8 mouse cellular contexts compared by ENCODE assay signal in the genomic region with DNA sequence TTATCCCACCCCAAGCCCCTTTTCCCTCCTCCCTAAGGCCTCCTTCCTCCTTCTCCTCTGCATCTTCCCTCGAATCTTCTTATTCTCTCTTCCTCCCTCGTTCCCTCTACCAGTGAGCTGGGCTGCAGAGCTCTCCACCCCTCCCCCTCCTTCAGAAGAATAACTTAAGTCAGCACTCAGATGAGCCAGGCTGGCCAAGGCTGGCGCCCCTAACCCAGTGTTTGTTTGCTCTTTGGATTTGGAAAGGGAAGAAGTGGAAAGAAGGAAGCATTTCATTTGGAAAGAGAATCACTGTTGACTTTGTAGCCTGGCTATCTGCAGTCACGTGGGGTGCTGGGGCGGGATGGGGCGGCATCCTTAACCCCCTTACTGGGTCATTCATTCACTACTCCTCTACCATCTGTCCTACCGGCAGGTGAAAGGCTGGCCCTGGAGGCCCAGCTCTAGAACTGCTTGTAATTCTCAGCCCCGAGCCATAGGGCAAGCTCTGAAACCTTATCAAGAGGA. TPM values are rescaled to one million over a fixed set of nuclear protein-coding genes. Genes with fewer than 3 reads are reported as not detected.
A peak's percentile ranks its signal among the peaks of the same experiment; 100 is the strongest.
DNase-seq lines count a peak whose midpoint lies in the region; ATAC-seq and TF ChIP-seq lines count a peak whose summit lies in the region.

No protein-coding gene starts in this region.

- ATAC-seq in CD4-positive, CD25-positive, alpha-beta regulatory T cell, adult 4 months = no peak
- no peak; the same call in 1 of the 2 replicates for ATAC-seq in forebrain, embryonic 11.5 days (replicated peaks; ENCODE audit: low FRiP score)
- 0 out of 2 replicates have a peak, but pooled peaks have one; percentile 19 for ATAC-seq in kidney, postnatal 0 days (replicated peaks; ENCODE audit: low FRiP score, low read depth)
- peak; percentile 25; the same call in 1 of the 2 replicates for ATAC-seq in midbrain, postnatal 0 days (ENCODE audit: low FRiP score)

- DNase-seq in CD4-positive, CD25-positive, alpha-beta regulatory T cell, adult 2 months (ENCODE audit: low read depth, low spot score) = peak; percentile 44
- DNase-seq in forebrain, embryonic 11.5 days (ENCODE audit: low spot score) = no peak
- no peak for DNase-seq in kidney, postnatal 0 days (ENCODE audit: low spot score)
- no peak for DNase-seq in midbrain, postnatal 0 days (ENCODE audit: low spot score)
- no peak for DNase-seq in urinary bladder, postnatal 36 days (ENCODE audit: low spot score in 2 of 2)
- no peak for DNase-seq in adipocyte (ENCODE audit: low spot score)

- H3K9ac ChIP-seq in forebrain, embryonic 11.5 days (ENCODE audit: low read length) = peak overlapping the region; percentile 61
- H3K9ac ChIP-seq in kidney, postnatal 0 days (ENCODE audit: low read depth, low read length) = peak overlapping the region; percentile 35; the same call in 1 of the 2 replicates
- H3K9ac ChIP-seq in midbrain, postnatal 0 days (replicated peaks; ENCODE audit: low read length, poor library complexity, severe bottlenecking) = peak overlapping the region; percentile 61

- peaks cover 48% of the 10 kb centered on the region for H3K4me1 ChIP-seq in E14TG2a.4 (replicated peaks; ENCODE audit: low read depth, low read length)
- H3K4me1 ChIP-seq in forebrain, embryonic 11.5 days (replicated peaks; ENCODE audit: control insufficient read depth, insufficient read depth, low read length) = peaks cover 9% of the 10 kb centered on the region
- H3K4me1 ChIP-seq in kidney, postnatal 0 days (replicated peaks; ENCODE audit: insufficient read depth, low read length) = peaks cover 24% of the 10 kb centered on the region
- peaks cover 22% of the 10 kb centered on the region for H3K4me1 ChIP-seq in midbrain, postnatal 0 days (ENCODE audit: insufficient read depth, low read length)

- TF ChIP-seq CTCF in E14TG2a.4 (conservative IDR thresholded peaks at IDR 0.05; ENCODE audit: low read length) = no peak
- no peak; the same call in 1 of the 2 replicates for TF ChIP-seq CTCF in kidney, postnatal 0 days (IDR thresholded peaks at IDR 0.05; ENCODE audit: low read depth)
- TF ChIP-seq CTCF in midbrain, postnatal 0 days (IDR thresholded peaks at IDR 0.05) = no peak; the same call in 1 of the 2 replicates

- peak overlapping the region; percentile 89 for H3K4me2 ChIP-seq in forebrain, embryonic 11.5 days (ENCODE audit: low read depth, low read length, severe bottlenecking)
- peak overlapping the region; percentile 87 for H3K4me2 ChIP-seq in kidney, postnatal 0 days (ENCODE audit: low read length)
- peak overlapping the region; percentile 87 for H3K4me2 ChIP-seq in midbrain, postnatal 0 days (ENCODE audit: low read depth, low read length, poor library complexity, severe bottlenecking)

- peaks cover 58% of the 10 kb centered on the region for H3K27me3 ChIP-seq in E14TG2a.4 (ENCODE audit: insufficient read depth, low read length)
- H3K27me3 ChIP-seq in forebrain, embryonic 11.5 days (ENCODE audit: control insufficient read depth, insufficient read depth, low read length) = no peaks in the 10 kb centered on the region; the same call in 1 of the 2 replicates
- no peaks in the 10 kb centered on the region for H3K27me3 ChIP-seq in kidney, postnatal 0 days (ENCODE audit: insufficient read depth, low read length)
- H3K27me3 ChIP-seq in midbrain, postnatal 0 days (ENCODE audit: insufficient read depth, low read length) = no peaks in the 10 kb centered on the region

- H3K4me3 ChIP-seq in E14TG2a.4 (replicated peaks; ENCODE audit: low read length) = peak overlapping the region; percentile 89
- peak overlapping the region; percentile 52 for H3K4me3 ChIP-seq in forebrain, embryonic 11.5 days (ENCODE audit: low read depth, low read length)
- peak overlapping the region; percentile 72 for H3K4me3 ChIP-seq in kidney, postnatal 0 days (replicated peaks; ENCODE audit: low read depth, low read length)
- H3K4me3 ChIP-seq in midbrain, postnatal 0 days (ENCODE audit: low read depth, low read length) = peak overlapping the region; percentile 82

- no peak overlapping the region for H3K27ac ChIP-seq in forebrain, embryonic 11.5 days (ENCODE audit: low read depth, low read length)
- peak overlapping the region; percentile 58 for H3K27ac ChIP-seq in kidney, postnatal 0 days
- peak overlapping the region; percentile 87 for H3K27ac ChIP-seq in midbrain, postnatal 0 days (ENCODE audit: low read depth, low read length)

- 8% methylated on average over 8 of the region's 8 CpGs for WGBS in forebrain, embryonic 11.5 days
- WGBS in kidney, postnatal 0 days = 9% methylated on average over 8 of the region's 8 CpGs
- 7% methylated on average over 8 of the region's 8 CpGs for WGBS in midbrain, postnatal 0 days

- peaks cover 5% of the 10 kb centered on the region for H3K36me3 ChIP-seq in E14TG2a.4 (ENCODE audit: insufficient read depth, low read length)
- H3K36me3 ChIP-seq in forebrain, embryonic 11.5 days (ENCODE audit: control insufficient read depth, insufficient read depth, low read length) = no peaks in the 10 kb centered on the region
- 0 out of 2 replicates have a peak, but pooled peaks cover 2% of the 10 kb centered on the region for H3K36me3 ChIP-seq in kidney, postnatal 0 days (ENCODE audit: insufficient read depth, low read length)
- H3K36me3 ChIP-seq in midbrain, postnatal 0 days (ENCODE audit: insufficient read depth, low read length) = no peaks in the 10 kb centered on the region

- no peaks in the 10 kb centered on the region for H3K9me3 ChIP-seq in E14TG2a.4 (ENCODE audit: low read length)
- H3K9me3 ChIP-seq in forebrain, embryonic 11.5 days (ENCODE audit: control insufficient read depth, low read length) = no peaks in the 10 kb centered on the region
- H3K9me3 ChIP-seq in kidney, postnatal 0 days (replicated peaks; ENCODE audit: low read length) = no peaks in the 10 kb centered on the region
- no peaks in the 10 kb centered on the region for H3K9me3 ChIP-seq in midbrain, postnatal 0 days (ENCODE audit: low read length)

RNA-seq across cellular contexts. Expression of a gene that starts 0.6 kb away (rescaled TPM):
- 100 to 1,000 TPM; 131 to 191 TPM for polyA plus RNA-seq in CD4-positive, CD25-positive, alpha-beta regulatory T cell, adult 4 months (2017; shearing (Covaris generic))
- polyA plus RNA-seq in forebrain, embryonic 11.5 days (2014; fragmentation: Nextera tagmentation; extraction: Ambion mirVana) = 167 and 251 TPM in 2 replicates
- polyA plus RNA-seq in kidney, postnatal 0 days (2015; fragmentation: Nextera tagmentation; extraction: Ambion mirVana) = 101 and 117 TPM in 2 replicates
- 223 and 238 TPM in 2 replicates for total RNA-seq in midbrain, postnatal 0 days (2014; rRNA removed)
- polyA plus RNA-seq in midbrain, postnatal 0 days (2015; fragmentation: Nextera tagmentation; extraction: Ambion mirVana) = 112 and 119 TPM in 2 replicates

RNA-seq across cellular contexts. Expression of a gene that starts 21.1 kb away (rescaled TPM):
- 10 to 100 TPM in 1 of 2 experiments, 1 to 10 TPM in 1; 6.2 to 11.6 TPM for polyA plus RNA-seq in CD4-positive, CD25-positive, alpha-beta regulatory T cell, adult 4 months (2017; shearing (Covaris generic))
- 7.3 and 9.9 TPM in 2 replicates for polyA plus RNA-seq in forebrain, embryonic 11.5 days (2014; fragmentation: Nextera tagmentation; extraction: Ambion mirVana)
- 22.1 and 22.5 TPM in 2 replicates for polyA plus RNA-seq in kidney, postnatal 0 days (2015; fragmentation: Nextera tagmentation; extraction: Ambion mirVana)
- 28.2 and 31.0 TPM in 2 replicates for total RNA-seq in midbrain, postnatal 0 days (2014; rRNA removed)
- polyA plus RNA-seq in midbrain, postnatal 0 days (2015; fragmentation: Nextera tagmentation; extraction: Ambion mirVana) = 19.5 and 21.0 TPM in 2 replicates

Comparison
In these comparisons a context has a peak if more than half of its experiments do, and no peak if none do; other contexts are left out.
1. ATAC-seq: peak in kidney, postnatal 0 days (single experiment) and midbrain, postnatal 0 days (single experiment); none in CD4-positive, CD25-positive, alpha-beta regulatory T cell, adult 4 months (single experiment) and forebrain, embryonic 11.5 days (single experiment).
2. Peak in every context shown above with its lines, with median percentiles within 50 percentile points of each other: H3K4me3 ChIP-seq, H3K4me2 ChIP-seq and H3K9ac ChIP-seq.